Mouse (Mus musculus): ENCODE data around the gene Rab22a.

DNA sequence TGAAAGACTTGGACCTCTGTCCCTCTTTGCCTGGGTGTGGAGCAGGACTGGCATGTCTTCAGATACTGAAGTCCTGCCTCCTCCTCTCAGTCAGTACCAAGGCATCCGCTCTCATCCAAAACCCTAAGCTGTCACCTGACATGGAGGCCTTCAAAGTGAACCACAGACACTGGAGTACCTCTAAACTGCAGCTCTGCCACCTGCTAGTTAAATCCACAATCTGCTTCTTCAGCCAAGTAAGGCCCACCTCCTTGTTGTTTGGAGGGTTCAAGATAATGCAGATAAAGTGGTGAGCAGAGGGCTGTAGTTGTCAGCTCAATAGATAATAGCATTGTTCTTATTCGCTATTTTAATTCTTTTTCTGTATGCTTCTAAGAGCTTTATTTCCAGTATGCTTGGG is 5.7 kb downstream of the Rab22a start:
- TF ChIP-seq EP300 (IDR thresholded peaks at IDR 0.05) (no peak), CTCF (IDR thresholded peaks at IDR 0.05) (no peak)

Data from lung, postnatal 0 days (tissue).